Mouse (Mus musculus) embryonic facial prominence, embryonic 12.5 days (tissue): ENCODE data around the gene Fgr. TPM values are rescaled to one million over a fixed set of nuclear protein-coding genes. Genes with fewer than 3 reads are reported as not detected.

Source experiments
- ATAC-seq: fragments of 200-750 bp; cut with Nextera tagmentation; 2 replicates; pipeline ENCODE4 v1.8.0; 2017; ENCODE audit not compliant: insufficient number of reproducible peaks, insufficient read depth, low FRiP score, low TSS enrichment
- H3K27ac ChIP-seq: fragments of 300-500 bp; sonication (generic); 2 replicates; pipeline ENCODE4 v1.5.1; 2016; ENCODE audit warnings: mild to moderate bottlenecking
- H3K27me3 ChIP-seq: fragments of 300-500 bp; sonication (generic); 2 replicates; pipeline ENCODE4 v1.6.1; 2016; ENCODE audit warnings: mild to moderate bottlenecking, moderate library complexity
- H3K36me3 ChIP-seq: fragments of 300-500 bp; sonication (generic); 2 replicates; pipeline ENCODE4 v1.6.1; 2016; ENCODE audit warnings: mild to moderate bottlenecking
- H3K4me1 ChIP-seq: fragments of 300-500 bp; sonication (generic); 2 replicates; pipeline ENCODE4 v1.6.1; 2016
- H3K4me2 ChIP-seq: fragments of 300-500 bp; sonication (generic); replicated peaks from 2 replicates; pipeline ENCODE4 v1.6.1; 2016; ENCODE audit warnings: mild to moderate bottlenecking, moderate library complexity
- H3K4me3 ChIP-seq: fragments of 300-500 bp; sonication (generic); 2 replicates; pipeline ENCODE4 v1.5.1; 2016; ENCODE audit warnings: mild to moderate bottlenecking
- H3K9ac ChIP-seq: fragments of 300-500 bp; sonication (generic); 2 replicates; pipeline ENCODE4 v1.6.1; 2016; ENCODE audit warnings: mild to moderate bottlenecking, moderate library complexity
- H3K9me3 ChIP-seq: fragments of 300-500 bp; sonication (generic); 2 replicates; pipeline ENCODE4 v1.6.1; 2016; ENCODE audit warnings: mild to moderate bottlenecking, moderate library complexity
- WGBS: fragments of 180-500 bp; shearing (Covaris S2); methylation state at CpG from one replicate; pipeline ENCODE4 v1.1.7; 2016; 5-methylcytosine and 5-hydroxymethylcytosine counted together
- polyA plus RNA-seq: library from polyadenylated mRNA; unstranded; fragments of >200 nt; fragmentation: Nextera tagmentation; extraction: Ambion mirVana; gene quantifications from 2 replicates; pipeline ENCODE4 v1.2.1, GENCODE M21; 2016

The Fgr gene
- polyA plus RNA-seq, 1 experiment from 2014 or later: 0.29 TPM

DNA sequence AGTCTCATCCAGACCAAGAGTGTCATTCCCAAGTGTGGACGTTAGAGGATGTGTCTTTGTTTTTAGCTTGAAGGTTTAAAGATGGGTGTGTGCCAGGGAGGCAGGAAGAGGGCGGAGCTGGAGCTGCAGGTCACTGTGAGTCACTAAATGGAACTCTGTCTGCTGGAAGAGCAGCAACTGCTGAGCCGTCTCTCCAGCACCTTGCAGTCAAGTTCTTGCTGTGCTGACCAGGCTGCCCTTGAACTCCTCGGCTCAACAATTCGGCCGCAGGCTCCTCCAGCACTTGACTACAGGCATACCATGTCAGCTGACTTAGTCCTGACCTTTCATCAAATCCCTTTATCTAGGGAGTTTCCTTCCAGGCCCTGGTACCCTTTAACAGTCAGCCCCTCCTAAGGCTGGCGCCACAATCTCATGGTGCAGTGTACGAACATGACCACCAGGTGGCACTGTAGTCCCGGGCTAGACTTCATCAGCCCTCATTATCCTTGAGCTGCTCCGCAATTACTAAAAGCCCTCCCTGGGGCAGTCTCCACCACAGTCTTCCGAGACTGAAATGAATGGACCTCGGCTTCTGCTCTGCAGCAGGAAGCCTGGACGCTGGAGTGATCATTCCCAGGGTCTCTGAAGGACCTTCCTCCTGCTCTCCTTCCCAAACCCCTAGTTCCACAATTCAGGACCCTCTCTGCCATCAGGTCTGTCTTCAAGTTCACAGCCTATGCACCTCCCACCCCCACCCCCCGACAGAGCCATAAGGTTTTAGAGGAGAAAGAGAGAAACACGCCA is 28.4 kb upstream of the Fgr start:
- no peaks in the 10 kb centered on the region for H3K27me3 ChIP-seq
- WGBS: 5% methylated on average over 15 of the region's 15 CpGs
- ATAC-seq: peak; percentile 82
- peaks cover 14% of the 10 kb centered on the region for H3K4me1 ChIP-seq
- H3K9ac ChIP-seq: peak overlapping the region; percentile 40
- no peaks in the 10 kb centered on the region for H3K36me3 ChIP-seq
- H3K4me2 ChIP-seq: peak overlapping the region; percentile 47
- H3K9me3 ChIP-seq: no peaks in the 10 kb centered on the region
- H3K4me3 ChIP-seq: peak overlapping the region; percentile 15; the same call in 1 of the 2 replicates
- peak overlapping the region; percentile 85 for H3K27ac ChIP-seq

DNA sequence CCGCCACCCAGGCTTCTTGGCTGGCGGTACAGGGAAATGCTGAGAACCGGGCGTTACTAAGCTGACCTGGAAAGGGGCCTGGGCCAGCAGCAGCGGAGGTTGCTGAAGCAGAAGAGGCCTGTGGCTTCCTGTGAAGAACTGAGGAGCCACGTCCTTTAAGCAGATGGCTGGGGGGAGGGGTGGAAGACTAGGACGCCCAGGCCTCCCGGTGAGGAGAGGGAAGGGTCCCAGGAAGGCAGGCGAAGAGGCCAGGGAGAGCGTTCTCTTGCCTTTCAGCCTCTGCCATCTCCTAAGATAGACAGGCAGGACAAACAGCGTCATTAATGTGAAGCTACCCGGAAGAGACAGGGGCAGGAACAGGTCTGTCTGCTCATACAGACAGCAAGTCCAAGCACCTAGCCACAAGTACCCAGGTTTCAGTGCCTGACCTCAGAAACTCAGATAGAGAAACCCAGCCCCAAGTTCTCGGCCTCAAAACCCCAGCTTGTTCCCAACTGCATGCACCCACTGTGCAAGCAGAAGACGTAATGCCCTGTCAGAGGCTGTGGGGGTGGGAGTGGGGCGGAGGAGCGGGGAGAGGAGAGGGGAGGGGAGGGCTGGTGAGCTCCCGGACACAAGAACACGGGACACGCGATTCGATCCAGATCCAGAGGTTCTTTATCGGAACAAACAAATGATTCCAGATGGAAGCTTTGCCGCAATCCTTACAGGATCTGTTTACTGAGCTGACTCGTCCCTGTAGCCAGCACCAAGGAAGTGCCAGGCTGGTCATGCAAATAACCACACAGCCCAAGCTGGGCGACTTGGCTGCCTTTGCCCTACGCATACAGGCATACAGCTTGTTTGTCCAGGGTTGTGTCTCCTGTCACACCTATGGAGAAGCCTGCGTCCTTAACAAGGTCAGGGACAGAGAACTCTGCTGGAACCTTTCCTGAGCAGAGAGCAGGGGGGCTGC is 27.6 kb upstream of the Fgr start:
- H3K4me1 ChIP-seq: peaks cover 14% of the 10 kb centered on the region
- H3K36me3 ChIP-seq: no peaks in the 10 kb centered on the region
- peak overlapping the region; percentile 40; the same call in 1 of the 2 replicates for H3K9ac ChIP-seq
- no peaks in the 10 kb centered on the region for H3K9me3 ChIP-seq
- peak overlapping the region; percentile 47 for H3K4me2 ChIP-seq
- peak; percentile 42; the same call in 1 of the 2 replicates for ATAC-seq
- peak overlapping the region; percentile 15; the same call in 1 of the 2 replicates for H3K4me3 ChIP-seq
- no peaks in the 10 kb centered on the region for H3K27me3 ChIP-seq
- 11% methylated on average over 27 of the region's 27 CpGs for WGBS
- peak overlapping the region; percentile 85 for H3K27ac ChIP-seq

DNA sequence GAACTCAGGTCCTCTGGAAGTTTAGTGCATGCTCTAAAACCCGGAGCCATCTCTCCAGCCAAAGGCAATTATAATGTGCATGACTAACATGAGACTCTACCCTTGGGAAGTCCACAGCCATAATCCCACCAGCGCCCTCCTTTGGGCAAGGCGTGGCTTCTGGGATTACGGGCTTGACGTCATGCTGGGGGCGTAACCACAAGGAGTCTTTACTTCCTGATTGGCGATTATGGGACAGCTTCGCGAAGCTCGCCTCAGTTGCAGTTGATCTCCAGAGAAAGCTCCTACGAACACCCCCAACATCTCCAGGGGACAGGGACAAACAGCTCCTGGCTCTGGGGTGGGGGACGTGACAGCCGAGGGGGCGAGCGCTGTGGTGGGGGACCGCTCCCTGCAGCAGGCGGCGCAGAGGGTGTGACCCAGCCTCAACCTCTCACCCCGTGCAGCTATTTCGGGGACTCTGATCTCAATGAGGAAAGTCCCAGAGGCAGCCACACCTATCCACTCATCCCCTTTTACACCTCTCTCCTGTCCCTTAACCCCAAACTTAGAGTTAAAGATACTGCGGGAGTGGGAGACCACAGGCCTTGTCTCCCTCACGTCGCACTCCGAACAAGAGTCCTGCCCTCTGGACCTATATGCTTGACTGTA is 23.9 kb upstream of the Fgr start:
- 0 out of 2 replicates have a peak overlapping the region, but pooled peaks have one; percentile 10 for H3K4me2 ChIP-seq
- ATAC-seq: no peak
- no peak overlapping the region for H3K27ac ChIP-seq
- 27% methylated on average over 24 of the region's 24 CpGs for WGBS
- no peak overlapping the region for H3K4me3 ChIP-seq
- no peaks in the 10 kb centered on the region for H3K27me3 ChIP-seq
- H3K36me3 ChIP-seq: no peaks in the 10 kb centered on the region
- H3K9ac ChIP-seq: no peak overlapping the region
- no peaks in the 10 kb centered on the region for H3K9me3 ChIP-seq
- H3K4me1 ChIP-seq: peaks cover 18% of the 10 kb centered on the region

DNA sequence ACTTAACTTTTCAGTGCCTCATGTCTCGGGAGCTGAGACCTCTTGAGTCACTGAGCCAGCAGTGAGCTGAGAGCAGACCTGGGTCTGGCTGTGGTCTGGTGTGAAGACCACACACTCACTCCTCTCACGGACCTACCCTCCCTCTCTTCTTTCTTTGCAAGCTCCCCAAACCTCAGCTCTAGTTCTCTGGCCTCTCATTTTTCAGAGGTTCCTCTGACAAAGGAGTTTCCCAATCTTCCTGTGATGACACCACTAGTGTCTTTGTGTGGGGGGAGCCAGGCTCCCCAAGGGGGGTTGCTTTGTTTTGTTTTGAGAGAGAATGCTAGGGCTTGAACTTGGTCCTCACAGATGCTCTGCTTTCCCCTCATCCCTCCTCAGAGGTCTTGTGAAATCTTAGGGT is 22.9 kb upstream of the Fgr start:
- Histone ChIP-seq H3K4me3 (no peak overlapping the region), H3K4me1 (peaks cover 19% of the 10 kb centered on the region), H3K9ac (no peak overlapping the region), H3K9me3 (no peaks in the 10 kb centered on the region), H3K27ac (no peak overlapping the region), H3K27me3 (no peaks in the 10 kb centered on the region), H3K4me2 (no peak overlapping the region), H3K36me3 (no peaks in the 10 kb centered on the region)
- ATAC-seq: no peak
- 48% methylated on average over 2 of the region's 2 CpGs for WGBS

DNA sequence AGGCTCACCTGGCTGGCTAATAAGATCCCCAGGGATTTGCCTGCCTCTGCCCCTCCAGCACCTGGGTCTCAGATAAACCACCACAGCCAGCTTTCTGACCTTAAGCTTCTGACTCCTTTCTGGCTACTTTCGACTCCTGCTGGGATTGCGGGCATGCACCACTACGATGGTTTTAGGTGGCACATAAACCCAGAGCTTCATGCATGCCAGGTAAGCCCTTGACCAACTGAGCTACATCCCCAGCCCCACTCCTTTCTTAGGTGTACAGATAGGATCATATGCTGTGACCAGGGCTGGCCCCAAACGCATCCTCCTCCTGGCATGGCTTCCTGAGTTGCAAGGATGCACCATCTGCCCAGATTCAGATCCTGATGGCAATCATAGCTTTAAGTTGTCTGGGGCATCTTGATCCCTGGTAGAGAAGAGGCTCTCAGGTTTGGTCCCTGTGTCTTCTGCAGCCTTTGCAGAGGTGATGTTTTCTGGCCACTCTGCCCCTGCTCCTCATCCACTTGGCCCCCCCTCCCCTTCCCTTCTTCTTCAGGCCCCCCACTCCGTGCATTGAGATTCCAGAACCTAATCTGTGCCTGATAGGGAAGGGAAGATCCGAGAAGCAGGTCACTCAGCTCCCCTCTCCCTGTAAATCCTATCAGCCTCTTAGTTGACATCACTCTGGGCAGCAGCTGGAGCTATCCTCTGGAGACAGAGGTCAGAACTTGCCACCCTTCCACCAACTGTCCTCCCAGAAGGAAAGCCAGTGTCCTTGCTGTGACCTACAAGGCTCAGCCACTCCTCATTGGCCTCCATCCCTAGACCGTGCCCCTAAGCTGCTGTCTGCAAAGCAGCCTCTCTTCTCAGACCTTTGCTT is 19.1 kb upstream of the Fgr start:
- no peaks in the 10 kb centered on the region for H3K27me3 ChIP-seq
- H3K9ac ChIP-seq: no peak overlapping the region
- 74% methylated on average over 7 of the region's 7 CpGs for WGBS
- no peak overlapping the region for H3K4me3 ChIP-seq
- peaks cover 23% of the 10 kb centered on the region for H3K4me1 ChIP-seq
- no peak overlapping the region for H3K4me2 ChIP-seq
- H3K27ac ChIP-seq: no peak overlapping the region
- ATAC-seq: no peak
- H3K36me3 ChIP-seq: no peaks in the 10 kb centered on the region
- H3K9me3 ChIP-seq: no peaks in the 10 kb centered on the region

DNA sequence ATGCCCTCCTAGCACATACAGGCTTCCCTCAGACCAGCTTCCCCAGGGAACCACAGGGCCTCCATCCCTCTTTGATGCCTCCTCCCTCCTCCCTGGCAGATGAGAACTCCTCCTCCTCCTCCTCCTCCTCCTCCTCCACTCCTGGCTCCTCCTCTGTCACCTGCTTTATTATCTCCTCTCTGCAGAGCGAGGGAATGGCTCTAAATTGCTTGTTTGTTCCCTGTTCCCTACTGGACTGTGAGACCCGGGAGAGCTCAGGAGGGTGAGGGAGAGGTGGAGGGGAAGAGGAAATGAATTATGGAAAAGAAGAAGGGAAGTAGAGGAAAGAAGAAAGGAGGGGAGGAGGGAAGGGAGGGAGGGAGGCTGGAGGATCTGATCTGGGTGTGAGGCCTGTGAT is 18.5 kb upstream of the Fgr start:
- H3K4me3 ChIP-seq: no peak overlapping the region
- no peaks in the 10 kb centered on the region for H3K27me3 ChIP-seq
- H3K9ac ChIP-seq: no peak overlapping the region
- ATAC-seq: no peak
- 32% methylated on average over 2 of the region's 2 CpGs for WGBS
- no peaks in the 10 kb centered on the region for H3K9me3 ChIP-seq
- H3K4me2 ChIP-seq: no peak overlapping the region
- no peak overlapping the region for H3K27ac ChIP-seq
- no peaks in the 10 kb centered on the region for H3K36me3 ChIP-seq
- H3K4me1 ChIP-seq: peaks cover 29% of the 10 kb centered on the region

DNA sequence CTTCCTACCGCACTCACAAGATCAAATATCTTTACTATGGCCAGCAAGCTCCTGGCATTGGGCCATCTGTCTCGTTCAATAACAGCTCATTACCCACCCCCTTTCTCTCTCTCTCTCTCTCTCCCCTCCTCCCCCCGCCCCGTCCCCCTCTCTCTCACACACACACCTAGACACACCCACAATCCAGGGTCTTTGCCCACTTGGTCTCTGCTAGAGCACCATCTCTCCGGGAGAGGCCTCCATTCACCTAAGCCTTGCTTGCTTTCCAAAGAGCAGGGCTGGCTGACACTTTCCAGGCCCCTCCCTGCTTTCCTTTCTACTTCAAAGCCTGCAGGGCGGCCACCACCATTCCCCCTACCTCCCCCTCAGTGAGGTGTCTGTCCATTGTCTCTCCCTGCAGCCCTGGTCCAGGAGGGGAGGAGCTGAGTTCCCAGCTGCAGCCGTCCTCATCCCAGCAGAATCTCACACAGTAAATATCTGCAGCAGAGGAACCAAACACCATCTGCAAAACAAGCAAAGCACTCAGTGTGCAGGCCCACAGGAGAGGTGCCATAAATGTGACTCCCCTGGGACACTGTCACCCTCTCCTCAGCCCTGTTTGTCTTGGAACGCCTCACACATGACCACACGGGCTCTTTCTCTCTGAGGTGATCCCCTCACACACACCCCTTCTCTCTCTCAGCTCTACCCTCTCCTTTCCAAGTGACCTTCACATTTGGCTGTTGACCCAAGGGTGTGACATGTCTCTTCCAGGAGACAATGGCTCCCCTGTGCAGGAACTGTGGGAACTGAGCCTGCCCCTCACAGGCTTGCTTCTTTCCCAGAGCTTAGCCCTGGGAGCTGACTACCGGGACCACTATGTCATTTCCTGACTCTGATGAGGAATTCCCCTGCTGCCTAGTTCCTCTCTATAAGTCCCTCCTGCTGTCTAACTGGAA is 14.9 kb upstream of the Fgr start:
- 4% methylated on average over 10 of the region's 10 CpGs for WGBS
- no peak overlapping the region; the same call in 1 of the 2 replicates for H3K9ac ChIP-seq
- H3K36me3 ChIP-seq: no peaks in the 10 kb centered on the region
- H3K4me1 ChIP-seq: peaks cover 39% of the 10 kb centered on the region
- H3K4me3 ChIP-seq: no peak overlapping the region
- H3K27ac ChIP-seq: peak overlapping the region; percentile 88
- H3K9me3 ChIP-seq: no peaks in the 10 kb centered on the region
- ATAC-seq: peak; percentile 68
- H3K27me3 ChIP-seq: no peaks in the 10 kb centered on the region
- H3K4me2 ChIP-seq: peak overlapping the region; percentile 16; the same call in 1 of the 2 replicates

DNA sequence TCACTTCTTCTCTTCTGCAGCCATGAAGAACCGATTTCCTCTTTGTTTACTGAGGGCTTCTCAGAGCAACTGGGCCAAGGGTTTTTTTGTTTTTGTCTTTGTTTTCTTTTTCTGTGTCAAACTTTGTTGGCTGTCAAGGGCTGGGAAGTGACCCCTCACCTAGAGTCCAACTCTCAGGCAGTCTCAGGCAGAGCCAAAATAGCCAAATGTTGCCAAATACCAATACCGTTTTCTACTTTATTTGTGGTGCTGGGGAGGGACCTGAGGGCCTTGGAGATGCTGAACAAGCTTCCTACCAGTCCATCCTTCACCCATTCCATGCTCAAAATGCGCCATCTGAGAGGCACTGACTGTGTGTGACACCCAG is 14.2 kb upstream of the Fgr start:
- no peak for ATAC-seq
- H3K4me3 ChIP-seq: no peak overlapping the region
- peaks cover 39% of the 10 kb centered on the region for H3K4me1 ChIP-seq
- H3K4me2 ChIP-seq: no peak overlapping the region
- no peak overlapping the region for H3K9ac ChIP-seq
- H3K36me3 ChIP-seq: no peaks in the 10 kb centered on the region
- H3K27ac ChIP-seq: peak overlapping the region; percentile 88
- H3K27me3 ChIP-seq: no peaks in the 10 kb centered on the region
- no peaks in the 10 kb centered on the region for H3K9me3 ChIP-seq
- 42% methylated on average over 3 of the region's 3 CpGs for WGBS

DNA sequence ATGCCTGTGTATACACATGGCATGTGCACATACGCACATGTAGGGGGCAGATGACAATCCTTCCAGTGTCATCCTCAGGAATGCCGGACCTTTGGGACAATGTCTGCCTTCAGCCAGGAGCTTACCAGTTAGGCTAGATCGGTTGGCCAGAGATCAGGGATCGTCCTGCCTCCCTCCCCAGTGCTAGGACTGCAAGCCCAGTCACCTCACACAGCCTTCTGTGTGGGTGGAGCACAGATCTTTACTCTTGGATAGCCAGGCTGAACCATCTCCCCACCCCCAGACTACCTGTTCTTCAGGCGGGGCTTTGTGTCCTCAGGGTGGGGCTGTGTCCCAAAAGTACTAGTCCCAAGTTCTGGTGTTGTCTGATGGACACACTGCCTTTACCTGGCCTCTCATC is 13.6 kb upstream of the Fgr start:
- Histone ChIP-seq H3K9ac (no peak overlapping the region), H3K36me3 (no peaks in the 10 kb centered on the region), H3K4me2 (no peak overlapping the region), H3K27me3 (no peaks in the 10 kb centered on the region), H3K4me1 (peaks cover 32% of the 10 kb centered on the region), H3K9me3 (no peaks in the 10 kb centered on the region), H3K27ac (peak overlapping the region; percentile 88; the same call in 1 of the 2 replicates), H3K4me3 (no peak overlapping the region)
- no peak for ATAC-seq
- 51% methylated on average over 5 of the region's 5 CpGs for WGBS
